Comparison of ENCODE assay signal across 16 mouse cellular contexts in the genomic region with DNA sequence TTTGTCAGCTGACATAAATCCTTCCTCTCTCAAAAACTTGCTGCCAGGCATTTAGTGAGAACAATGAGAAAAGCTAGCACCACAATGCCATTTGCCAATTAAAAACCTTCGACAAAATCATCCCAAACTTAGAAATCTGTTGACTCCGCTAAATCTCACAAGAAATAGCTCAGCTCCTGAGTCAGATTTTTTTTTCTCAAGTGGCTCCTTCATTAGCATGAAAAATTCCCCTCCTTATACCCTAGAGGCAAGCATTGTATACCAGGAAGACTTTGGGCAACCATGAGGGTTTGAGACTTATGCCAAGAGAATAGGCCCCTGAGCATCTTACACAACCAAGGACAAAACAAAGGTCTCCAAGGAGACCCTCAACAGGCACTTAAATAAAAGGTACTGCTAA.
"Had no signal": no experiment of that assay in that cellular context is flagged by ENCODE, and none has a peak within 500 bp of the region (broad histone marks: within the 10 kb centered on the region; RNA-seq: fewer than 3 reads in every experiment).

No protein-coding gene starts in this region.

- H3K4me3 ChIP-seq: neural tube, embryonic 12.5 days; neural tube, embryonic 13.5 days; neural tube, embryonic 15.5 days; stomach, embryonic 15.5 days had no signal

- H3K4me1 ChIP-seq: neural tube, embryonic 12.5 days; neural tube, embryonic 13.5 days; neural tube, embryonic 15.5 days; stomach, embryonic 15.5 days had no signal

- H3K27me3 ChIP-seq: neural tube, embryonic 12.5 days; neural tube, embryonic 13.5 days; neural tube, embryonic 15.5 days; stomach, embryonic 15.5 days had no signal

- H3K36me3 ChIP-seq: neural tube, embryonic 12.5 days; neural tube, embryonic 13.5 days; neural tube, embryonic 15.5 days; stomach, embryonic 15.5 days had no signal

- H3K4me2 ChIP-seq: neural tube, embryonic 12.5 days; neural tube, embryonic 13.5 days; neural tube, embryonic 15.5 days; stomach, embryonic 15.5 days had no signal

- H3K9ac ChIP-seq: neural tube, embryonic 12.5 days; neural tube, embryonic 13.5 days; neural tube, embryonic 15.5 days; stomach, embryonic 15.5 days had no signal

- H3K27ac ChIP-seq: neural tube, embryonic 12.5 days; neural tube, embryonic 13.5 days; neural tube, embryonic 15.5 days; stomach, embryonic 15.5 days; stomach, postnatal 0 days had no signal

- H3K9me3 ChIP-seq: neural tube, embryonic 12.5 days; neural tube, embryonic 13.5 days; neural tube, embryonic 15.5 days; stomach, embryonic 15.5 days had no signal

- DNase-seq: retina, postnatal 1 day; right cerebral cortex, postnatal 14 days; right cerebral cortex, postnatal 25 days; right cerebral cortex, postnatal 4 days; spleen, adult 18-20 months; thymus, adult 18-20 months; thymus, adult 2 months; thymus, postnatal 14 days; thymus, postnatal 25 days; thymus, postnatal 36 days; thymus, postnatal 4 days had no signal
